Mouse (Mus musculus) erythroblast, embryonic 14.5 days (primary cell): ENCODE data around the gene Lnx1.

Experiments
- GATA1 ChIP-seq: IDR thresholded peaks from 2 replicates; pipeline ENCODE4 v1.6.1; 2012; ENCODE audit warnings: low read length, inconsistent platforms, mixed read lengths
- TAL1 ChIP-seq: IDR thresholded peaks from 3 replicates; pipeline ENCODE4 v1.6.1; 2012; ENCODE audit warnings: low read length, inconsistent platforms, mixed read lengths

DNA sequence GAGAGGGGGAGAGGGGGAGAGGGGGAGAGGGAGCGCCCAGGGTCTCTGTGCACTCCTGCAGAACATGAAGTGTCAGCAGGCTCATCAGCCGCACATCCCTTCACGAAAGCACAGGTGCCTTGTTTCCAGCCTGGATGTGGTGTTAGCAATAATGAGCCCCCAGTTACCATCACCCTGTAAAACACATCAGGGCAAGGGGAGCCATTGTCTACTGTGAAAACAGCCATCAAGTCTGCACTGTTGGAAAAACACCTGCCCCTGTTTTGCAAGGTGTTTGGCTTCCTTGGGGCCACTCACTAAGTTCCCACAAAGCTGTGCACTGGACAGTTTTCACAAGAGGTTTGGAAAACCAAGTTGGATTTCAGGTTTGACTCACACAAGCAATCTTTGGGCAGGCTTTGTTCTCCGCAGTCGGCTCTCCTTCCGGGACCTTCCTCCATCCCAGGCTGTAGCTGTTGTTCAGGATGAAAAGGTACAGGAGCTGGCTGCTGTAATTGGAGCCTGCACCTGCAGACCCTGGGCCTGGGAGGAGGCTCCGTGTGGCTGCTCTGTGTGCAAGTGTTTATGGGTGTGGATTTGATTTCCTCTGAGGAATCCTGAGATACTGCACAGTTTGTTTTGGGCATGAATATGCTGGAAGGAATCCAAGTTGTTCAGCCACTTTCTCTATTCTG is 31.3 kb upstream of the Lnx1 start:
- no peak for TF ChIP-seq GATA1
- no peak for TF ChIP-seq TAL1
